Mouse (Mus musculus): ENCODE data around the gene Add2. TPM values are rescaled to one million over a fixed set of nuclear protein-coding genes. Genes with fewer than 3 reads are reported as not detected.

The Add2 gene
- polyA plus RNA-seq, 1 experiment from 2014 or later, result 136 TPM

DNA sequence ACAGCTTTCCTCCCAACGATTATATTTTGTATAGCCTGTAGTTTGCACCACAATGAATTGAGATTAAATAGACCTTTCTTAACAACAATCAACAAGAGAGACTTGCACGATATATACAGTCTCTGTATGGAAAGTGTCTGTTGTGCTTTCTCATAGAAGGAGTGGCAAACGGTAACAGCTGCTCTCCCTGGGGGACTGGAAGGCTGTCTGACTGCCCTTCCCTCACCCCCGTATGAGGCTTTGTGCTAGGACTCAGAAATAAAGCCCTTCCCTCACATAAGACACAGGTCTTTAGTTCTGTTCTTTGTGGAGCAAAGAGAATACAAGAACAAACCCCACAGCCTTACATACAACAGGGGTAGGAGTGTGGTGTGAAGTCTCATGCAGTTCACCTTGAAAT lies 24.6 kb downstream of the Add2 start:
- Histone ChIP-seq H3K9ac (replicated peaks; ENCODE audit: low read length) (peak overlapping the region; percentile 3; the same call in 1 of the 2 replicates), H3K27ac (replicated peaks; ENCODE audit: low read depth, low read length) (peak overlapping the region; percentile 98), H3K27me3 (ENCODE audit: control insufficient read depth, insufficient read depth, low read length) (no peaks in the 10 kb centered on the region), H3K36me3 (ENCODE audit: control insufficient read depth, insufficient read depth, low read length) (no peaks in the 10 kb centered on the region), H3K4me3 (replicated peaks; ENCODE audit: low read depth, low read length) (no peak overlapping the region), H3K9me3 (ENCODE audit: control insufficient read depth, low read length) (no peaks in the 10 kb centered on the region), H3K4me1 (ENCODE audit: control insufficient read depth, insufficient read depth, low read length) (peaks cover 69% of the 10 kb centered on the region), H3K4me2 (ENCODE audit: low read length) (peak overlapping the region; percentile 48)
- WGBS, result 6% methylated on average over 4 of the region's 4 CpGs
- peak; percentile 28; the same call in 1 of the 2 replicates for ATAC-seq (ENCODE audit: low FRiP score, low TSS enrichment)
- DNase-seq, result peak; percentile 77

GRCm38 (mm10) chr6:86053594-86053993 lies 25.1 kb downstream of the Add2 start:
- 52% methylated on average over 5 of the region's 5 CpGs for WGBS
- ATAC-seq (ENCODE audit: low FRiP score, low TSS enrichment) (no peak), DNase-seq (no peak)
- peak overlapping the region; percentile 3; the same call in 1 of the 2 replicates for H3K9ac ChIP-seq (replicated peaks; ENCODE audit: low read length)
- peaks cover 74% of the 10 kb centered on the region for H3K4me1 ChIP-seq (ENCODE audit: control insufficient read depth, insufficient read depth, low read length)
- H3K9me3 ChIP-seq (ENCODE audit: control insufficient read depth, low read length), result no peaks in the 10 kb centered on the region
- H3K4me2 ChIP-seq (ENCODE audit: low read length), result peak overlapping the region; percentile 48
- H3K27ac ChIP-seq (replicated peaks; ENCODE audit: low read depth, low read length), result peak overlapping the region; percentile 98
- no peak overlapping the region for H3K4me3 ChIP-seq (replicated peaks; ENCODE audit: low read depth, low read length)
- H3K27me3 ChIP-seq (ENCODE audit: control insufficient read depth, insufficient read depth, low read length), result no peaks in the 10 kb centered on the region
- no peaks in the 10 kb centered on the region for H3K36me3 ChIP-seq (ENCODE audit: control insufficient read depth, insufficient read depth, low read length)

GRCm38 (mm10) chr6:86058475-86058874 lies 30.0 kb downstream of the Add2 start:
- peak overlapping the region; percentile 44; the same call in 1 of the 2 replicates for H3K4me2 ChIP-seq (ENCODE audit: low read length)
- no peaks in the 10 kb centered on the region for H3K36me3 ChIP-seq (ENCODE audit: control insufficient read depth, insufficient read depth, low read length)
- no peaks in the 10 kb centered on the region for H3K9me3 ChIP-seq (ENCODE audit: control insufficient read depth, low read length)
- H3K9ac ChIP-seq (replicated peaks; ENCODE audit: low read length), result no peak overlapping the region; the same call in 1 of the 2 replicates
- no peak overlapping the region for H3K4me3 ChIP-seq (replicated peaks; ENCODE audit: low read depth, low read length)
- WGBS, result 3% methylated on average over 1 of the region's 1 CpGs
- ATAC-seq (ENCODE audit: low FRiP score, low TSS enrichment) (no peak), DNase-seq (peak; percentile 86)
- no peaks in the 10 kb centered on the region for H3K27me3 ChIP-seq (ENCODE audit: control insufficient read depth, insufficient read depth, low read length)
- H3K4me1 ChIP-seq (ENCODE audit: control insufficient read depth, insufficient read depth, low read length), result peaks cover 72% of the 10 kb centered on the region
- peak overlapping the region; percentile 93 for H3K27ac ChIP-seq (replicated peaks; ENCODE audit: low read depth, low read length)

DNA sequence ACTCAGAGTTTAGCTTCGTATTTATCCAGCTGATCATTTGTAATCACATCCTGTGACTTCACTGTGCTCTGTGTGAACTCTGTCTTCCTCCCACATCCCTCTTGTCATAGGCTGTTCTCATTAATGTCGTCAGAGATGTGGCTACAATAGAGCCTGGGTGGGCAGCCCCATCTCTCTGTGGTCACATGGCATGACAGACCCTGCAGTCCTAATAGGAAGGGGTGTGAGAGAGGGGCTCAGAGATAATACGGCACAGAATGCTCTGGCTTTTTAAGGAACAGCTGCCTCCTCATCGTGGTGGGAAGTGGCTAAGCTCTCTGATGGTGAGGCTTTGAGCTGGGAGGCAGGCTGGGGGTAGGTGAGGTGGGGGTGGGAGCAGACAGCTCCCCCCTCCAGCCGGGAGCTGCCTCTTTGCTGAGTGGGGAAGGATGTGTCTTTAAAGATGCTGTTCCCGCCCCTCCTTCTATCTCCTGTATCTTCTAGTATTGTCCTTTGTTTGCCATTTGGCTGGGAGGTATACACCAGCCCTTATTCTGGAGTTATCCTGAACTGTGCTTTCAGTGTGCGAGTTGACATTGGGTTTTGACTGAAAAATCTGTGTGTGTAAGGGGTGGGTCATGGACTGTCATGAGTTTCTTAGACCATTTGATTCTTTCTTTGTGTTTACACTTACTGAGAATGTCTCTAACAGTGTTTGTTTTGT lies 30.8 kb downstream of the Add2 start:
- WGBS, result 11% methylated on average over 7 of the region's 7 CpGs
- peak; percentile 75 for DNase-seq
- Histone ChIP-seq H3K9ac (replicated peaks; ENCODE audit: low read length) (peak overlapping the region; percentile 32), H3K27ac (replicated peaks; ENCODE audit: low read depth, low read length) (peak overlapping the region; percentile 93), H3K36me3 (ENCODE audit: control insufficient read depth, insufficient read depth, low read length) (no peaks in the 10 kb centered on the region), H3K27me3 (ENCODE audit: control insufficient read depth, insufficient read depth, low read length) (no peaks in the 10 kb centered on the region), H3K4me3 (replicated peaks; ENCODE audit: low read depth, low read length) (peak overlapping the region; percentile 11), H3K4me1 (ENCODE audit: control insufficient read depth, insufficient read depth, low read length) (peaks cover 72% of the 10 kb centered on the region), H3K9me3 (ENCODE audit: control insufficient read depth, low read length) (no peaks in the 10 kb centered on the region), H3K4me2 (ENCODE audit: low read length) (peak overlapping the region; percentile 44)
- peak; percentile 89 for ATAC-seq (ENCODE audit: low FRiP score, low TSS enrichment)

- Histone ChIP-seq H3K36me3 (ENCODE audit: control insufficient read depth, insufficient read depth, low read length) (no peaks in the 10 kb centered on the region), H3K4me3 (replicated peaks; ENCODE audit: low read depth, low read length) (no peak overlapping the region), H3K9ac (replicated peaks; ENCODE audit: low read length) (no peak overlapping the region), H3K27ac (replicated peaks; ENCODE audit: low read depth, low read length) (peak overlapping the region; percentile 93), H3K4me1 (ENCODE audit: control insufficient read depth, insufficient read depth, low read length) (peaks cover 79% of the 10 kb centered on the region), H3K4me2 (ENCODE audit: low read length) (peak overlapping the region; percentile 44; the same call in 1 of the 2 replicates), H3K9me3 (ENCODE audit: control insufficient read depth, low read length) (no peaks in the 10 kb centered on the region), H3K27me3 (ENCODE audit: control insufficient read depth, insufficient read depth, low read length) (no peaks in the 10 kb centered on the region)
- WGBS, result 89% methylated on average over 3 of the region's 3 CpGs
- DNase-seq (no peak), ATAC-seq (ENCODE audit: low FRiP score, low TSS enrichment) (no peak)
These were observed 31.7 kb downstream of the Add2 start for GRCm38 (mm10) chr6:86060170-86060569.

DNA sequence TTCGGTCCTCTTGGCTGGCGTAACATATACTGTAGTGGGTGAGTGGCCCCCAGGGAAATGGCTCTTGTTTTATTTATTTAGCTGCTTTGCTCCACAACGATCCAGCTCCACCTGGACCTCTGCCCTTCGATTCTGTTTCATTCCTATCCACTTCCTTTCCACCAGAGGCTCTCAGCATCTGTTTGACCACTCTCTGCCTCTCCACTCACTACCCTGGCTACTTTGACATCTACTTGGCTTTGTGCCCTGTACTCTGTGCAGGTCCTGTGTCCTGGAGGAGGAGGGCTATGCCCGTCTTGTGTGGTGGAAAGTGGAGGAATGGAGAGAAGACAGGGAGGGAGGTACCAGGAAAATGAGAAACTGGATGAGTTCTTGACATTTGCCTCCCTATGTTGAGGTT lies 33.7 kb downstream of the Add2 start:
- no peak overlapping the region for H3K4me3 ChIP-seq (replicated peaks; ENCODE audit: low read depth, low read length)
- 49% methylated on average over 5 of the region's 5 CpGs for WGBS
- H3K9me3 ChIP-seq (ENCODE audit: control insufficient read depth, low read length), result no peaks in the 10 kb centered on the region
- no peaks in the 10 kb centered on the region for H3K27me3 ChIP-seq (ENCODE audit: control insufficient read depth, insufficient read depth, low read length)
- no peak for ATAC-seq (ENCODE audit: low FRiP score, low TSS enrichment)
- DNase-seq, result peak; percentile 37
- H3K27ac ChIP-seq (replicated peaks; ENCODE audit: low read depth, low read length), result peak overlapping the region; percentile 89
- H3K4me2 ChIP-seq (ENCODE audit: low read length), result peak overlapping the region; percentile 23
- peaks cover 95% of the 10 kb centered on the region for H3K4me1 ChIP-seq (ENCODE audit: control insufficient read depth, insufficient read depth, low read length)
- no peaks in the 10 kb centered on the region for H3K36me3 ChIP-seq (ENCODE audit: control insufficient read depth, insufficient read depth, low read length)
- no peak overlapping the region for H3K9ac ChIP-seq (replicated peaks; ENCODE audit: low read length)

- H3K4me3 ChIP-seq (replicated peaks; ENCODE audit: low read depth, low read length), result no peak overlapping the region
- ATAC-seq (ENCODE audit: low FRiP score, low TSS enrichment) (no peak), DNase-seq (peak; percentile 62)
- no peaks in the 10 kb centered on the region for H3K36me3 ChIP-seq (ENCODE audit: control insufficient read depth, insufficient read depth, low read length)
- no peaks in the 10 kb centered on the region for H3K27me3 ChIP-seq (ENCODE audit: control insufficient read depth, insufficient read depth, low read length)
- H3K27ac ChIP-seq (replicated peaks; ENCODE audit: low read depth, low read length), result peak overlapping the region; percentile 89
- no peaks in the 10 kb centered on the region for H3K9me3 ChIP-seq (ENCODE audit: control insufficient read depth, low read length)
- H3K4me2 ChIP-seq (ENCODE audit: low read length), result peak overlapping the region; percentile 23
- WGBS, result 51% methylated on average over 2 of the region's 2 CpGs
- H3K4me1 ChIP-seq (ENCODE audit: control insufficient read depth, insufficient read depth, low read length), result peaks cover 92% of the 10 kb centered on the region
- no peak overlapping the region for H3K9ac ChIP-seq (replicated peaks; ENCODE audit: low read length)
These were observed 34.2 kb downstream of the Add2 start for GRCm38 (mm10) chr6:86062684-86063083.

- no peaks in the 10 kb centered on the region for H3K36me3 ChIP-seq (ENCODE audit: control insufficient read depth, insufficient read depth, low read length)
- no peaks in the 10 kb centered on the region for H3K27me3 ChIP-seq (ENCODE audit: control insufficient read depth, insufficient read depth, low read length)
- H3K4me3 ChIP-seq (replicated peaks; ENCODE audit: low read depth, low read length), result no peak overlapping the region
- H3K9ac ChIP-seq (replicated peaks; ENCODE audit: low read length), result 0 out of 2 replicates have a peak overlapping the region, but pooled peaks have one; percentile 2
- H3K4me1 ChIP-seq (ENCODE audit: control insufficient read depth, insufficient read depth, low read length), result peaks cover 83% of the 10 kb centered on the region
- H3K9me3 ChIP-seq (ENCODE audit: control insufficient read depth, low read length), result no peaks in the 10 kb centered on the region
- H3K27ac ChIP-seq (replicated peaks; ENCODE audit: low read depth, low read length), result peak overlapping the region; percentile 89
- 3% methylated on average over 6 of the region's 6 CpGs for WGBS
- peak; percentile 53 for ATAC-seq (ENCODE audit: low FRiP score, low TSS enrichment)
- peak overlapping the region; percentile 20; the same call in 1 of the 2 replicates for H3K4me2 ChIP-seq (ENCODE audit: low read length)
- peak; percentile 90 for DNase-seq
These were observed 36.0 kb downstream of the Add2 start for GRCm38 (mm10) chr6:86064318-86065016.

Data from midbrain, embryonic 14.5 days (tissue).